Mouse (Mus musculus): Measurements from ENCODE around the gene Ppp1r3d. TPM values are rescaled to one million over a fixed set of nuclear protein-coding genes. Genes with fewer than 3 reads are reported as not detected.

Gene Ppp1r3d
- polyA plus RNA-seq, 1 experiment from 2014 or later = 2.3 TPM

- Histone ChIP-seq H3K9me3 (replicated peaks) (peaks cover 8% of the 10 kb centered on the region; the same call in 1 of the 2 replicates), H3K27me3 (ENCODE audit: low read depth, poor library complexity, severe bottlenecking) (peaks cover 27% of the 10 kb centered on the region), H3K27ac (no peak overlapping the region), H3K36me3 (0 out of 2 replicates have a peak, but pooled peaks cover 5% of the 10 kb centered on the region), H3K4me3 (no peak overlapping the region), H3K4me1 (peaks cover 38% of the 10 kb centered on the region)
- DNase-seq (ENCODE audit: low spot score) = no peak
- WGBS = 84% methylated on average over 6 of the region's 6 CpGs
Measured at GRCm38 (mm10) chr2:178410286-178410685, 4.0 kb downstream of the Ppp1r3d start.

- peaks cover 8% of the 10 kb centered on the region; the same call in 1 of the 2 replicates for H3K9me3 ChIP-seq (replicated peaks)
- H3K27ac ChIP-seq = no peak overlapping the region
- peaks cover 25% of the 10 kb centered on the region for H3K27me3 ChIP-seq (ENCODE audit: low read depth, poor library complexity, severe bottlenecking)
- 0 out of 2 replicates have a peak, but pooled peaks cover 5% of the 10 kb centered on the region for H3K36me3 ChIP-seq
- peaks cover 25% of the 10 kb centered on the region for H3K4me1 ChIP-seq
- H3K4me3 ChIP-seq = no peak overlapping the region
- WGBS = 83% methylated on average over 1 of the region's 1 CpGs
- DNase-seq (ENCODE audit: low spot score) = no peak
Measured at GRCm38 (mm10) chr2:178409024-178409423, 5.2 kb downstream of the Ppp1r3d start.

- peaks cover 8% of the 10 kb centered on the region; the same call in 1 of the 2 replicates for H3K9me3 ChIP-seq (replicated peaks)
- H3K4me3 ChIP-seq = no peak within 1 kb of the TSS
- 0 out of 2 replicates have a peak, but pooled peaks cover 5% of the 10 kb centered on the region for H3K36me3 ChIP-seq
- H3K4me1 ChIP-seq = peaks cover 10% of the 10 kb centered on the region
- peaks cover 7% of the 10 kb centered on the region; the same call in 1 of the 2 replicates for H3K27me3 ChIP-seq (ENCODE audit: low read depth, poor library complexity, severe bottlenecking)
- H3K27ac ChIP-seq = no peak within 1 kb of the TSS
- DNase-seq (ENCODE audit: low spot score) = no peak
- 82% methylated on average over 52 of the region's 52 CpGs for WGBS
Measured at GRCm38 (mm10) chr2:178407053-178407815, 7.0 kb downstream of the Ppp1r3d start, which contains the start of gene Sycp2. TSS of gene Sycp2 (minus strand) at chr2:178407685.

Other genes with a start within 250 kb of the Ppp1r3d start
- gene Sycp2, start 6.8 kb downstream of the Ppp1r3d start, polyA plus RNA-seq (2016; fragmentation: Nextera tagmentation; extraction: Ambion mirVana) = 0.04 and 0.09 TPM in 2 replicates
- 3.9 and 5.4 TPM in 2 replicates for gene Fam217b, start 52 bp upstream of the Ppp1r3d start, polyA plus RNA-seq (2016; fragmentation: Nextera tagmentation; extraction: Ambion mirVana)
- 0.50 and 0.69 TPM in 2 replicates for gene Cdh26, start 16.1 kb upstream of the Ppp1r3d start, polyA plus RNA-seq (2016; fragmentation: Nextera tagmentation; extraction: Ambion mirVana)

Measured in limb, embryonic 10.5 days (tissue).